Mouse (Mus musculus): ENCODE data around the gene Rnf38. TPM values are rescaled to one million over a fixed set of nuclear protein-coding genes. Genes with fewer than 3 reads are reported as not detected.
A peak's percentile ranks its signal among the peaks of the same experiment; 100 is the strongest.

The Rnf38 gene
- total RNA-seq (2021): 10 to 100 TPM; 12.3 to 15.9 TPM
- long read RNA-seq, experiment 1, full-length matches to known transcripts: 2 of 6 reads
- long read RNA-seq, experiment 1, partial matches to known transcripts: 0 of 6 reads
- long read RNA-seq, experiment 1, other reads (novel, unspliced or antisense): 4 of 6 reads
- long read RNA-seq, experiment 2, full-length matches to known transcripts: 1 of 2 reads
- long read RNA-seq, experiment 2, partial matches to known transcripts: 0 of 2 reads
- long read RNA-seq, experiment 2, other reads (novel, unspliced or antisense): 1 of 2 reads

DNA sequence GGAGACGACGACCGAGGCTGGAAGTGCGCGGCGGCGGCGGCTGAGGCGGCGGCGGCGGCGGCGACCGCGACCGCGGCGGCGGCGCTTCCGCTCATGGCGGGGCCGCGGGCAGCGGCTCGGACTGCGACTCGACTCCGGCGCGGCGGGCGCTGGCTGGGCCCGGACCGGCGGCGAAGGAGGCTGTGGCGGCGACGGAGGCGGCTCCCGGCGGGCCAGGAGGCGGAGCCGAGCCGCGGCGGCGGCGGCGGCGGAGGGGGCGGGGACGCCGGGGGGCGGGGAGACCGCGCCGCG, at the start of gene Rnf38:
Rnf38 (minus strand) TSS at position 77 of the 291 bp plus-strand sequence.
- H3K27ac ChIP-seq: peak within 1 kb of the TSS; percentile 94
- intact Hi-C loops (cut with DNase I): loop anchor here (2.0 kb wide), 1 partner anchor 65 kb away; no protein-coding TSS in a partner anchor
- no peak for TF ChIP-seq CTCF (IDR thresholded peaks at IDR 0.05)
- peak within 1 kb of the TSS; percentile 82 for H3K4me3 ChIP-seq
- DNase-seq: no peak

DNA sequence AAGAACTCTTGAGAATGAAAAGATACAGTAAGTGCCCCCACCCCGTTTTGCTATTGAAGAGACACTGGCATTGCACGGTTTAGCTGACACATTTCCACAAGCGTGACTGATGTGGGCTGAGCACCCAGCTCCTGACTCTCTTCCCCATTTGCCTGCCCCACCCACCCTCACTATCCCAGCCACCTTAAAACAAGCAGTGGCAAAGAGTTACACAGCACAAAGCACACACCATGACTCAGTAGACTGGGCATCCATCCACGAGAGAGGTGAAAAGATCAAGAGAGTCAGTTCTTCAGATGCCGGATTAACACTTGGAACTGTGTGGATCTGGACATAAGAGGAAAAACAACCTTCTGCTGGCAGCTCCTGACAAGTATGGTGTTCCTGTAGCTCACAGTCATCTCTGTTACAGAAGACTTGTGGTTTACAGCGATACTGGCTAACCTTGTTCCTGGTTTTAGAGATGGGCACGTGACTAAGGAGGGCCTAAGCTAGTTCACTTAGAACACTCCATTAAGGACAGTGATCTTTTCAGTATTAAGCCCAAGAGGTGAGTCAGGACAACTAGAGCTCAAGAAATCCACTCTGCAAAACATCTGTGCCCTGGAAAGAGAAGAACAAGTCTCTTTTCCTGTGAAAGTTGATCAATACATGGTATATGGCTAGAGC, 48.1 kb upstream of the Rnf38 start:
- Histone ChIP-seq H3K4me3 (no peak overlapping the region), H3K27ac (no peak overlapping the region)
- intact Hi-C loops (cut with DNase I): no loop called here
- no peak for DNase-seq
- no peak for TF ChIP-seq CTCF (IDR thresholded peaks at IDR 0.05)

DNA sequence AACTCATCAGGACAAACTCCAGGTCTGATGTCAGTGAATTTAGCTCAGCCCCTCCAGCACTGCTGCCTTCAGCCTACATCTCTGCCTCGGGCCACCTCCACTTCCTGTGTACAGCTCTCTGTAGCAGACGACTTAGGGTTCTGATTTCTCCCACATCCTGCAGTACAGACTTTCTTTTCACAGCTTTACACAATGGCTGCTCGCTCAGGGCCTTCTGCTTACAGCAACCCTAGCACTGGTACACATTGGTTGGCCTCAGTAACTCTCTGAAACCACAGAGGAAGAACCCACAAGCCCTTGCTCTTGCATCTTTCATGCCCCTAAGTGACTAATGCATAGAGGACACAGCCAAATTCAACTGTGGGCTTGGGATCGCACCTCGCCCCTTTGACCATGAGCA, 37.5 kb upstream of the Rnf38 start:
- Histone ChIP-seq H3K27ac (no peak overlapping the region), H3K4me3 (no peak overlapping the region)
- intact Hi-C loops (cut with DNase I): no loop called here
- TF ChIP-seq CTCF (IDR thresholded peaks at IDR 0.05): no peak
- DNase-seq: no peak

DNA sequence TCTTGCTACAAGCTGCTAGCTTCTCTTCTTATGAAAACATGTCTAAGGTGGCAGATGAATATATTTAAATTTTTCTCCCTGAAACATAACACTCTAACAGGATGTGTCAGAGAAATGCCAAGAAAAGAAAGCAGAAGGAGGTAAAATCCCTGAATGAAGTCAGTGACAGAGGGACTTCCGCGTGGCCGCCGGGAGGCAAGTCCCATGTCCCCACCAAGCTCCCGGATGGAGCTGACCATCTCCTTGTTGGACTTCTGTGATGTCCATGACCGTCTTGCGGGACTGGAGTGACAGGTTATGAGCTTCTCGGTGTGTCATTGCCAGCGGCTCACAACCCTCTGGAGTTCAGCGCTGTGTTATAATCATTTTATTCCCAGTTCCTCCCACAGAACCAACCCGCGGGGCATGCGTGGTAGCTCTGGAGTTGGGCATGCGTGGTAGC, 35.8 kb upstream of the Rnf38 start:
- Histone ChIP-seq H3K27ac (no peak overlapping the region), H3K4me3 (no peak overlapping the region)
- DNase-seq: no peak
- no peak for TF ChIP-seq CTCF (IDR thresholded peaks at IDR 0.05)
- intact Hi-C loops (cut with DNase I): no loop called here

DNA sequence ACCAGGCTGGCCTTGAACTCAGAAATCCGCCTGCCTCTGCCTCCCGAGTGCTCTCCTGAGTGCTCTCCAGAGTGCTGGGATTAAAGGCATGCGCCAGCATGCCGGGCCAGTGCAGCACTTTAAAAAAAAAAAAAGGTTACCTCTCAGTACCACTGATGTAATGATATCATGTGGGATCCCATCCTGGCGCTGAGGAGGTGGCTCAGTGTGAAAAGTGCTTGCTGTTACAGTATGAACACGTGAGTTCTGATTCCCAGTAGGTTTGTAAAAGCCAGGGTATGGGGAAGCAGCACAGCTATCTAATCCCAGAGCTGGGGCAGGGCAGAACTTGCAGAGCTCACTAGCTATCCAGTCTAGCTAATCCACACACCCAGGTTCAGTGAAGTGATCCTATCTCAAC, 33.8 kb upstream of the Rnf38 start:
- TF ChIP-seq CTCF (IDR thresholded peaks at IDR 0.05): no peak
- Histone ChIP-seq H3K27ac (no peak overlapping the region), H3K4me3 (no peak overlapping the region)
- DNase-seq: no peak
- intact Hi-C loops (cut with DNase I): no loop called here

DNA sequence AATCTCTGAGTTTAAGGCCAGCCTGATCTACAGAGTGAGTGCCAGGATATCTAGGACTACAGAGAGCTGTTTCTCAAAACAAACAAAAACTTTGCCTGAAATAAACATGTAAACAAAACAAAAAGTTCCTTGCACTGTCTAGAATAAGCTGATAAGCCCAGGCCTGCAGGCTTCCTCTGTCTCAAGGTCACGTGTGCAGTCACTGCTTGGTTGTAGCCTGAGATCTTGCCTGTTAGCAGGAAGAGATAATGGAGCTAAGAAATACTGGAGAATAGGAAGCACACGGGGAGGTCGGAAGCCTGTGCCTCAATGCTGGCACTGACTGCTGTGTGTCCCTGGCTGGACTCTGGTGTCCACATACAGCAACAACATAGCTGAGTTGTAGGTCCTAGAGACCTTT, 31.9 kb upstream of the Rnf38 start:
- H3K4me3 ChIP-seq: no peak overlapping the region
- TF ChIP-seq CTCF (IDR thresholded peaks at IDR 0.05): no peak
- no peak for DNase-seq
- no peak overlapping the region for H3K27ac ChIP-seq
- intact Hi-C loops (cut with DNase I): no loop called here

DNA sequence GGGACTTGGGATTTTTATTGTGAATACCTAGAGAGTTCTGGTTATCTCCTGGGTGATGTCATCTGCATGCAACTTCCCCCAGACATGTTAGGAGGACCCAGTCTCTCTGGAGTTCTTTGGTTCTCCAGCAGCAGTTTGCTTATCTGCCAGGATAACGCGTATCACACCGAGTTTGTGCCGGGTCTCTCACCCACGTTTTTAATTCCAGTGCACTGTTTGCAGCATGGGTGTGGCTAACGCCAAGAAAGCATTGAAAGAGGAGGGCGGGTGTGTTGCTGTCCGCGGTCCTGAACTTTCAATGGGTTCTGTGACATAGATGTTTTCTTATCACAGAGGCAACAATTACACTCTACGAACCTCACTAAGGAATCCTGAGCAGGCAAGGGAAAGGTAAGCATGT, 26.7 kb upstream of the Rnf38 start:
- no peak for TF ChIP-seq CTCF (IDR thresholded peaks at IDR 0.05)
- no peak overlapping the region for H3K27ac ChIP-seq
- H3K4me3 ChIP-seq: no peak overlapping the region
- intact Hi-C loops (cut with DNase I): no loop called here
- DNase-seq: peak; percentile 30

DNA sequence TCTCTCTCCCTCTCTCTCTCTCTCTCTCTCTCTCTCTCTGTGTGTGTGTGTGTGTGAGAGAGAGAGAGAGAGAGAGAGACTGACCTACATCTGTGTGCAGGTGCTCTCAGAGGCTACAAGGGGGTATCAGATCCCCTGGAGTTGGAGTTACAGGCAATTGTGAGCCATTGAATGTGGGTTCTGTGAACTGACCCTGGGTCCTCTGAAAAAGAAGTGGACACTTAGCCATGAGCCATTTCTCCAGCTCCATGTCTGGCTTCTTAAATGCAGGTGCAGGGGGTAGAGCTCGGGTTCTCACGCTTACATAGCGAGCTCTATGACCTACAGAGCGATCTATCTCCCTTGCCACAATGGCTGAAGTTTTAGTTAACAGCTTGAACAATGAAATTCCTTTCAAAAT, 25.5 kb upstream of the Rnf38 start:
- H3K27ac ChIP-seq: no peak overlapping the region
- DNase-seq: no peak
- no peak overlapping the region for H3K4me3 ChIP-seq
- intact Hi-C loops (cut with DNase I): no loop called here
- no peak for TF ChIP-seq CTCF (IDR thresholded peaks at IDR 0.05)

DNA sequence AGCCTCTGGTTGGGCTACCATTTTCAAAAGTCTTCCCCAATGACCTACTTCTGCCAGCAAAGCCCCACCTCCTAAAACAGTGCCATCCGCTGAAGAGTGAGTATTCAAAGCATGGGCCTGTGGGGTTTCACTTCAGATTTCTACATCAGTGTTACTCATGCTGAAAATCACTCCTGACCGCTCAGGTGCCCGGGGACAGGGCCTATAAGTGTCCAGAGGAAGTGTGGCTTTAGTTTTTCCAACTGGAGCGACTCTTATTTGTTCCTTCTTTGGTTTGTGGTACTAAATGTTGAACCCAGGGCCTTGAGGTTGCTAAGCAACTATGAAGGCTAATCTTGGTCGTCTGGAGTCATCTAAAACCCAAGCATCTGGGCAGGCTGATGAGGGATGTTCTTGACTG, 21.0 kb upstream of the Rnf38 start:
- Histone ChIP-seq H3K27ac (no peak overlapping the region), H3K4me3 (no peak overlapping the region)
- no peak for TF ChIP-seq CTCF (IDR thresholded peaks at IDR 0.05)
- intact Hi-C loops (cut with DNase I): no loop called here
- no peak for DNase-seq

DNA sequence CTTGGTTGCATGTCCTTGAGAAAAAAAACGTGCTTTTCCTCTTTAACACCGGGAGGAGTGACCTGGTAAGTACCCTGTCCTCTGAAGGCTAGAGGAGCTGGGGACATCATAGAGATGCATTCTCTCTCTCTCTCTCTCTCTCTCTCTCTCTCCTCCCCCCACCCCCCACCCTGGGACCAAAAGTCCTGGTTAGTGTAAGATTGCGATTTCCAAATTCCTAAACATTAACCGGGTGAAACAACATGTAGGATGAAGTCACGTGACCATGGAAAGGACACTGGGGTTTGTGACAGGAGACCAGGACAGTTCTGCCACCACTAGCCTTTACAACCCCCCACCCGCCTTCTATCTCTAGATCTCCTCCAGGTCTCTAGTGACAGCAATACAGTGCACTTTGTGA, 19.6 kb upstream of the Rnf38 start:
- no peak for DNase-seq
- Histone ChIP-seq H3K4me3 (no peak overlapping the region), H3K27ac (no peak overlapping the region)
- TF ChIP-seq CTCF (IDR thresholded peaks at IDR 0.05): no peak
- intact Hi-C loops (cut with DNase I): no loop called here

DNA sequence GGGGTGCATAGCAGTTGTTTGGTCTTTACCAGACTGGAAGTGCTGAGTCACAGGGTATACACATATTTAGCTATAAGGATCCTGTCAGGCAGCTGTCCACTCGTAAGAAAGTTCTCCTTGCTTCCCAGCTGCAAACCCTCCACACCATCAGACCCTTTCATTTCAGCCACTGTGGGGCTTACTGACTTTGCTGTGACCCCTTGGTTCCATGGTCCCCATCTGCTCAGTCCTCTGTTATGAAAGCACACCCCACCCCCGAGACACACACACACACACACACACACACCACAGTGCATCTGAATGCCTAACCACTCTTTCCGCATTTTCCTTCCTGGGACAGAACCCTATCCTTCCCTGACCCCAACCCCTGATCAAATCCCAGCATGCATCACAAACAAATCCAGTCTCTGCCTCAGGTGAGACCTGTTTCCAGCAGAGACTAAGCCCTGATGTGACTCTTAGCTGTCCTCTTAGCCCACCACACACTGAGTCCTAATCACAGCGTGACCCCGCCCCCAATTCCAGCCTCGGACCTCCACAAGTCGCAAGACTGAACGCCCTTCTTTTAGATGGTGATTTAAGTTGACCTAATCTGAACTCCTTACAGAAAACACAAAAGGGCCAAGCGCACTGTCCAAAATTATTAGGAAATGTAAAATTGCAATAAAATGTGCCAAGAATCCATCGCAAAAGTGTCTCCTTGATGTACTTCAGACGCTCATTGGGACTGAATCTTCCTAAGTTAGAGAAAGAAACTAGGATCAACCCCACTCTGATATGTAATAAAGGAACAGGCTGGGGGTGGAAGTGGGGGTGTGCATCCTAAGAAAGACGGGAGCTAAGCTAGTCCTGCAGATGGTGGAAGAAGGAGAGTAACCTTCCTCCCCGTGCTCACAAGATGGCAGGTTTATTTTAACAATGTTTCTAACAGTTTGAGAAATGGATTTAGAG, 18.7 kb upstream of the Rnf38 start:
- no peak for TF ChIP-seq CTCF (IDR thresholded peaks at IDR 0.05)
- no peak overlapping the region for H3K4me3 ChIP-seq
- H3K27ac ChIP-seq: no peak overlapping the region
- no peak for DNase-seq
- intact Hi-C loops (cut with DNase I): no loop called here

DNA sequence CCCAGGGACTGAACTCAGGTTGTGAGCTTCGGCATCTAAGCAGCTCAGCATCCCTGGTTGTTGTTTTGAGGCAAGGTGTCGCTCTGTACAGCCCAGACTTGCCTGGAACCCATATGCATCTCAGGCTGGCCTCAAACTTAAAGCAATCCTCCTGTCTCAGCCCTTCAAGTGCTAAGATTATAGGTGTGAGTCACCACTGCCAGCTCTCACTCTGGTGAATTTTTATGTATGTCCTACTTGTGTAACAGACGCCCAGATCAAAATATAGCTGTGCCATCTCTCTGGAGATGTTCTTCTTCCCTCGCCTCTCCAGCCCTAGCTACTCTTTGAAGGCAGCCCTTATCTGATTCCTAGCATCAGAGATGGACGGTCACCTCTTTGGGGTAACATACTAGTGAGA, 17.9 kb upstream of the Rnf38 start:
- DNase-seq: no peak
- TF ChIP-seq CTCF (IDR thresholded peaks at IDR 0.05): no peak
- no peak overlapping the region for H3K4me3 ChIP-seq
- no peak overlapping the region for H3K27ac ChIP-seq
- intact Hi-C loops (cut with DNase I): no loop called here

DNA sequence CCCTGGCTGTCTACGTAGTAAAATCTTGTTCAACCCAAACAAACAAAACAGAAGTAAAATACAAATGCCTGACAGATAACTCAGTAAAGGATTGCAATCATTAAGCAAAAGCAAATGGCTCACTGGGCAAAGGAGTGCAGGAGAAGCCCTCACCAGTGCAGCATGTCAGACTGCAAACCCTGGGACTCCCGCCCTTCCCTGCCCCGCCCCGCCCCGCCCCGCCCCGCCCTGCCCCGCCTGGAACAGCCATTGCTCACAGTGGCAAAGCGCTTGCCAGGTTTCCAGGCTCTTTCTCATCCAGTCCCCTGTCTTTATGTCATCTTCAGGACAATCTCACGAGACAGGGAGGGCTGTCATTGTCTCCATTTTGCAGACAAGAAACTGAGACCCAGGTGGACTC, 16.1 kb upstream of the Rnf38 start:
- Histone ChIP-seq H3K4me3 (no peak overlapping the region), H3K27ac (no peak overlapping the region)
- no peak for DNase-seq
- intact Hi-C loops (cut with DNase I): no loop called here
- no peak for TF ChIP-seq CTCF (IDR thresholded peaks at IDR 0.05)

All from gastrocnemius, adult 2 months (tissue).